Mouse (Mus musculus) ovary, postnatal 36 days (tissue): ENCODE measurements around the gene Kcna7.
A peak's percentile ranks its signal among the peaks of the same experiment; 100 is the strongest.

ENCODE experiments used
- DNase-seq: peaks from one replicate; pipeline ENCODE4 v3.0.0; 2022; ENCODE audit warnings: low spot score, mixed read lengths

The Kcna7 gene

GRCm38 (mm10) chr7:45421194-45421593 lies 15.7 kb downstream of the Kcna7 start:
- DNase-seq = no peak

- DNase-seq = no peak
These were observed 21.1 kb downstream of the Kcna7 start for GRCm38 (mm10) chr7:45426556-45426955.

- DNase-seq = no peak
These were observed 28.4 kb downstream of the Kcna7 start for GRCm38 (mm10) chr7:45433835-45434202.

- DNase-seq = peak; percentile 100
These were observed 29.0 kb downstream of the Kcna7 start, which contains the start of gene Gys1 for GRCm38 (mm10) chr7:45434203-45435015. Gys1 (plus strand) TSS chr7:45434844.

GRCm38 (mm10) chr7:45435038-45435437 lies 29.6 kb downstream of the Kcna7 start:
- DNase-seq = no peak

GRCm38 (mm10) chr7:45436444-45436843 lies 31.0 kb downstream of the Kcna7 start:
- DNase-seq = no peak

GRCm38 (mm10) chr7:45437046-45437445 lies 31.6 kb downstream of the Kcna7 start:
- DNase-seq = no peak

- peak; percentile 24 for DNase-seq
These were observed 32.2 kb downstream of the Kcna7 start, which contains the start of gene Ruvbl2 for GRCm38 (mm10) chr7:45437521-45438276. Ruvbl2 (minus strand) TSS chr7:45438096.

GRCm38 (mm10) chr7:45443526-45444420 lies 38.3 kb downstream of the Kcna7 start:
- no peak for DNase-seq

GRCm38 (mm10) chr7:45446589-45446988 lies 41.1 kb downstream of the Kcna7 start:
- DNase-seq = no peak

- DNase-seq = no peak
These were observed 42.0 kb downstream of the Kcna7 start for GRCm38 (mm10) chr7:45447325-45447990.

- no peak for DNase-seq
These were observed 44.5 kb downstream of the Kcna7 start for GRCm38 (mm10) chr7:45449974-45450373.

GRCm38 (mm10) chr7:45451344-45451982 lies 46.0 kb downstream of the Kcna7 start:
- DNase-seq = peak; percentile 81

GRCm38 (mm10) chr7:45454971-45455370 lies 49.5 kb downstream of the Kcna7 start:
- DNase-seq = no peak

GRCm38 (mm10) chr7:45455932-45456696 lies 50.7 kb downstream of the Kcna7 start:
- no peak for DNase-seq

GRCm38 (mm10) chr7:45456721-45457203 lies 51.3 kb downstream of the Kcna7 start:
- DNase-seq = no peak

GRCm38 (mm10) chr7:45457204-45458060 lies 52.0 kb downstream of the Kcna7 start:
- DNase-seq = no peak

GRCm38 (mm10) chr7:45458748-45459563 lies 53.5 kb downstream of the Kcna7 start:
- DNase-seq = peak; percentile 79
